Mouse (Mus musculus) limb, embryonic 14.5 days (tissue): ENCODE data around the gene Hnrnpl. TPM values are rescaled to one million over a fixed set of nuclear protein-coding genes. Genes with fewer than 3 reads are reported as not detected.

ENCODE experiments used
- ATAC-seq: fragments of 200-750 bp; cut with Nextera tagmentation; 2 replicates; pipeline ENCODE4 v1.8.0; 2017; ENCODE audit warnings: low read depth, moderate number of reproducible peaks, moderate TSS enrichment; ENCODE audit not compliant: low FRiP score
- DNase-seq: peaks from one replicate; pipeline ENCODE4 v3.0.0-alpha.2; 2015; ENCODE audit warnings: low spot score
- H3K27ac ChIP-seq: fragments of 300-500 bp; sonication (generic); replicated peaks from 2 replicates; pipeline ENCODE4 v1.5.1; 2014; ENCODE audit warnings: low read depth, mild to moderate bottlenecking, low read length, moderate library complexity, mixed read lengths
- H3K27me3 ChIP-seq: fragments of 300-500 bp; sonication (generic); 2 replicates; pipeline ENCODE4 v1.6.1; 2014; ENCODE audit warnings: low read length, mixed read lengths; ENCODE audit not compliant: control insufficient read depth, insufficient read depth
- H3K36me3 ChIP-seq: fragments of 300-500 bp; sonication (generic); 2 replicates; pipeline ENCODE4 v1.6.1; 2014; ENCODE audit warnings: mild to moderate bottlenecking, low read length, moderate library complexity, mixed read lengths; ENCODE audit not compliant: control insufficient read depth, insufficient read depth
- H3K4me1 ChIP-seq: fragments of 300-500 bp; sonication (generic); 2 replicates; pipeline ENCODE4 v1.6.1; 2014; ENCODE audit warnings: antibody characterized with exemption, low read length, mixed read lengths; ENCODE audit not compliant: control insufficient read depth, insufficient read depth
- H3K4me2 ChIP-seq: fragments of 300-500 bp; sonication (generic); replicated peaks from 2 replicates; pipeline ENCODE4 v1.6.1; 2014; ENCODE audit warnings: low read depth, mild to moderate bottlenecking, low read length, moderate library complexity; ENCODE audit not compliant: severe bottlenecking
- H3K4me3 ChIP-seq: fragments of 300-500 bp; sonication (generic); replicated peaks from 2 replicates; pipeline ENCODE4 v1.5.1; 2014; ENCODE audit warnings: low read length
- H3K9ac ChIP-seq: fragments of 300-500 bp; sonication (generic); 2 replicates; pipeline ENCODE4 v1.6.1; 2014; ENCODE audit warnings: mild to moderate bottlenecking, low read depth, low read length, moderate library complexity; ENCODE audit not compliant: severe bottlenecking
- H3K9me3 ChIP-seq: fragments of 300-500 bp; sonication (generic); 2 replicates; pipeline ENCODE4 v1.6.1; 2016; ENCODE audit warnings: low read length; ENCODE audit not compliant: control insufficient read depth
- POLR2A ChIP-seq: fragments of 200-500 bp; IDR thresholded peaks from 2 replicates; pipeline ENCODE4 v1.8.0; 2012; ENCODE audit warnings: inconsistent platforms, mild to moderate bottlenecking, moderate library complexity, borderline replicate concordance; ENCODE audit not compliant: insufficient read depth, insufficient read length; ENCODE audit errors: extremely low read depth
- WGBS: fragments of 180-500 bp; shearing (Covaris S2); extraction: QIAGEN DNeasy Blood & Tissue Kit; methylation state at CpG from one replicate; pipeline ENCODE4 v1.1.7; 2014; 5-methylcytosine and 5-hydroxymethylcytosine counted together
- polyA plus RNA-seq, 2 experiments: library from polyadenylated mRNA; depleted of rRNA in 1 of 2; stranded (reverse) in 1 of 2; unstranded in 1 of 2; fragments of >200 nt; fragmentation: Nextera tagmentation in 1 of 2; extraction: Ambion mirVana in 1 of 2; gene quantifications; 2 replicates each; pipeline versions ENCODE4 v1.2.1 to v1.2.3; 2012 to 2014

Hnrnpl gene
- polyA plus RNA-seq, 2 experiments: 208 to 525 TPM

DNA sequence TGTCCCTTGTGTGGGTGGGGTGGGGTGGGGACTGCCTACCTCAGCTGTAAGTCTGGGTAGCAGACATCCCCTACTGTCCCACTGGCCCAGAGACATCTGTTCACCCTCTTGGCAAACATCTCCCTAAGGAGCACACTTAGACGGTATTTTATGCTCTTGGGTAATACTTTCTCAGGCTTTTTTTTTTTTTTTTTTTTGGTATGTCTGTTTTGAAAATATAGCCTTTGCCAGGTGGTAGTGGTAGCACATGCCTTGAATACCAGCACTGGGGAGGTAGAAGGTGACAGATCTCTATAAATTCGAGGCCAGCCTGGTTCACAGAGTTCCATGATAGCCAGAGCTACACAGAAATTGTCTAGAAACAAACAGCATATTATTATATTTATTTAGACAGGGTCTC lies 15.6 kb downstream of the Hnrnpl start:
- no peak for DNase-seq
- H3K4me1 ChIP-seq: no peaks in the 10 kb centered on the region
- peaks cover 49% of the 10 kb centered on the region for H3K36me3 ChIP-seq
- no peak for ATAC-seq
- H3K9ac ChIP-seq: no peak overlapping the region
- H3K27ac ChIP-seq: peak overlapping the region; percentile 89
- H3K27me3 ChIP-seq: no peaks in the 10 kb centered on the region
- no peak overlapping the region for H3K4me2 ChIP-seq
- no peak overlapping the region for H3K4me3 ChIP-seq
- WGBS: 24% methylated on average over 2 of the region's 2 CpGs
- TF ChIP-seq POLR2A: no peak
- H3K9me3 ChIP-seq: no peaks in the 10 kb centered on the region

DNA sequence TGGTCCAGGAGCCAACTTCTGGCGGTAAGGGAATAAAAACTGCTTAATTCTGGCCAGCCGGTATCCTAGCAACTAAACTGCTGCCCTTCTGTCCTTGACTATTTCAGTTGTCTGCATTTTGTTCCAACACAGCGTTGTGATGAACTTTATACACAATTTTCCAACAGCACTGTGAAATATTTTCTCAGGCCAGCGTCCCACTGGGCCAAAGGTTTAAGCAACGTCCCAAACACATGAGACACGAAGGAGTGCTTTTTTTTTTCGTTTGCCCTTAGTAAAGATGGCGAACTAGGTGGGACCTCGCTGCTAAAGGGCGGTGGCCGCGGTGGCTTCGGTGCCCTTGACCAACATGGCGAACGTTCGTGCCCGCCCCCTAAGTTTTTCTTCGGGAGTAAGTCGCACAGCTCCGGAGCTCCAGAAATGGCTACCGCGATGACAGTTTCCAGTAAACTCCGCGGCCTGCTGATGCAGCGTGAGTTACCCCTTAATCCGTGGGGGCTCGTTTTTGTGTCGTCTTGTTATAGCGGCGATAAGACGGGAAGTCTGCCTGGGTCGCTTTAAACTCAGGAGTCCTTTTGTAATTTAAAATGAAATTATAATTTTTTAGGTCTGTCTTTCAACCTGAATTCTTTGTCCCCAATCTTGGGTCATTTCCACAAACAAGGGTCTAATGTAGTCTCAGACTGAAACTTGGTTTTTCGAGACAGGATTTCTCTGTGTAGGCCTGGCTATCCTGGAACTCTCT lies 16.8 kb downstream of the Hnrnpl start, which contains the start of gene Ech1:
Ech1 (plus strand) TSS at position 277 of the 745 bp plus-strand sequence.
- peaks cover 45% of the 10 kb centered on the region for H3K36me3 ChIP-seq
- H3K4me1 ChIP-seq: no peaks in the 10 kb centered on the region
- H3K27me3 ChIP-seq: no peaks in the 10 kb centered on the region
- H3K9ac ChIP-seq: peak within 1 kb of the TSS; percentile 70
- peak within 1 kb of the TSS; percentile 58 for H3K4me2 ChIP-seq
- peak within 1 kb of the TSS; percentile 89 for H3K27ac ChIP-seq
- 2% methylated on average over 33 of the region's 33 CpGs for WGBS
- DNase-seq (peak; percentile 96), ATAC-seq (peak; percentile 87)
- H3K4me3 ChIP-seq: peak within 1 kb of the TSS; percentile 46
- TF ChIP-seq POLR2A: no peak
- no peaks in the 10 kb centered on the region for H3K9me3 ChIP-seq

GRCm38 (mm10) chr7:28825686-28826401 lies 17.5 kb downstream of the Hnrnpl start:
- H3K36me3 ChIP-seq: peaks cover 45% of the 10 kb centered on the region
- H3K4me1 ChIP-seq: no peaks in the 10 kb centered on the region
- DNase-seq (peak; percentile 30), ATAC-seq (no peak)
- peak overlapping the region; percentile 70 for H3K9ac ChIP-seq
- WGBS: 52% methylated on average over 11 of the region's 11 CpGs
- TF ChIP-seq POLR2A: no peak
- peak overlapping the region; percentile 89 for H3K27ac ChIP-seq
- peak overlapping the region; percentile 46 for H3K4me3 ChIP-seq
- no peaks in the 10 kb centered on the region for H3K9me3 ChIP-seq
- H3K27me3 ChIP-seq: no peaks in the 10 kb centered on the region
- H3K4me2 ChIP-seq: peak overlapping the region; percentile 58

GRCm38 (mm10) chr7:28826402-28826772 lies 18.0 kb downstream of the Hnrnpl start:
- peak overlapping the region; percentile 58; the same call in 1 of the 2 replicates for H3K4me2 ChIP-seq
- ATAC-seq (no peak), DNase-seq (no peak)
- H3K9ac ChIP-seq: no peak overlapping the region
- 93% methylated on average over 7 of the region's 7 CpGs for WGBS
- no peaks in the 10 kb centered on the region for H3K9me3 ChIP-seq
- H3K4me3 ChIP-seq: no peak overlapping the region
- no peaks in the 10 kb centered on the region for H3K4me1 ChIP-seq
- H3K36me3 ChIP-seq: peaks cover 45% of the 10 kb centered on the region
- no peaks in the 10 kb centered on the region for H3K27me3 ChIP-seq
- H3K27ac ChIP-seq: no peak overlapping the region; the same call in 1 of the 2 replicates
- no peak for TF ChIP-seq POLR2A

GRCm38 (mm10) chr7:28827338-28827737 lies 19.0 kb downstream of the Hnrnpl start:
- Histone ChIP-seq H3K9ac (no peak overlapping the region), H3K27me3 (no peaks in the 10 kb centered on the region), H3K36me3 (peaks cover 45% of the 10 kb centered on the region), H3K4me2 (no peak overlapping the region), H3K9me3 (no peaks in the 10 kb centered on the region), H3K4me1 (no peaks in the 10 kb centered on the region), H3K4me3 (no peak overlapping the region), H3K27ac (no peak overlapping the region)
- WGBS: 51% methylated on average over 3 of the region's 3 CpGs
- ATAC-seq (no peak), DNase-seq (peak; percentile 78)
- TF ChIP-seq POLR2A: no peak
